Mouse (Mus musculus): ENCODE data around the gene Mgat5.
A peak's percentile ranks its signal among the peaks of the same experiment; 100 is the strongest.

The Mgat5 gene

DNA sequence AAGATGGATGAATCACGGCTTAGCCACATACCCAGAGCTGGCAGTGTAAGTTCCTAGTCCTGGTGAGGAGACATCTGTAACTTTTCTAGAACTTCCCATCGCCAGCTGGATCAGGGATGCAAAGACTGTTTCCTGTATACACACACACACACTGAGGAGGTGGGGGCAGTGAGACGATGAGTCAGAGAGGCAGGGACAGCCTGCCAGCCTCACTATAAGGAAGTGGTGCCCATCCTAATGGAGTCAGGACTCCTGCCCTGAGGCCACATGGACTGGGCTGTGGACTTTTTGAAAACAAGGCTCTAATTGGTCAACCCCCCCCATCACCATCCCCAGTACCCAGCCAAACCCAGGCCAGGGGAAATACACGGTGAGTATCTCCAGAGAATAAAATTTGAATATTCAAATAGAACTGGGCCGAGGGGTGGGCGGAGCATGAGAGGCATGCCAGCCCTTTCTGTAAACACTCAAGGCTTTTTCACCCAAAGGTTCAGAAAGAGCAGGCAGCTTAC lies 220.3 kb downstream of the Mgat5 start:
- no peak for DNase-seq (ENCODE audit: extremely low read depth, low read depth)

DNA sequence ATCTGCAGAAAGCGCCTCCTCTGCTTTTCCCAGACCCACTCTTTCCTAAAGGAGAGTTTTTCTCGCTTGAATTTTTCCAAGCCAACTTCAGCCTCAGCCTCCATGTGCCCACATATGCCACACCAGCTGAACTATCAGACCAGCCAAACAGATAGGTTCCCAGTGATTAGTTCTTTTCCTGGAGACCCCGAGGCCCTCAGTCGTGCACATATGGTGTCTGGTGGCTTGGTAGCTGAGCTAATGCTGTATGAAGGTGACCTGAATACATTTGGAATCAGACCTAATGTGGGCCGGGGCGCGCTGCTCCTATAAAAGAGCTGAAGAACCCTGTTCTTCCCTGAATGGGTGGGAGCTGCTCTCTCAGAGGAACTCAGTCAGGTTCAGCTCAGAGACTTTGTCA lies 225.5 kb downstream of the Mgat5 start:
- DNase-seq (ENCODE audit: extremely low read depth, low read depth): no peak

DNA sequence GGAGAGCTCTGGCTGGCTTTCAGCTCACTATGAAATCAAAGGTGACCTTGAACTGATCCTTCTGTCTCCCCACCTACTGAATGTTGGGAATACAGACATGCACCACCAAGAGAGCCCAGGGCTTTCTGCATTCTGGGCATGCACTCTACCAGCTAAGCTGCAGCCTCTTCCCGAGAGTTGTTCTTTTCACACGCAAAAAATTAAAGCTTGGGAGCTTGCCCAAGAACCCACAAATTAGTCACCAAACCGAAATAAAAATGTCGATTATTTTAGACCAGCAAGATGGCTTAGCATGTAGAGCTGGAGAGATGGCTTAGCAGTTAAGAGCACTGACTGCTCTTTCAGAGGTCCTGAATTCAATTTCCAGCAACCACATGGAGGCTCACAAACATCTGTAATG lies 230.0 kb downstream of the Mgat5 start:
- no peak for DNase-seq (ENCODE audit: extremely low read depth, low read depth)

DNA sequence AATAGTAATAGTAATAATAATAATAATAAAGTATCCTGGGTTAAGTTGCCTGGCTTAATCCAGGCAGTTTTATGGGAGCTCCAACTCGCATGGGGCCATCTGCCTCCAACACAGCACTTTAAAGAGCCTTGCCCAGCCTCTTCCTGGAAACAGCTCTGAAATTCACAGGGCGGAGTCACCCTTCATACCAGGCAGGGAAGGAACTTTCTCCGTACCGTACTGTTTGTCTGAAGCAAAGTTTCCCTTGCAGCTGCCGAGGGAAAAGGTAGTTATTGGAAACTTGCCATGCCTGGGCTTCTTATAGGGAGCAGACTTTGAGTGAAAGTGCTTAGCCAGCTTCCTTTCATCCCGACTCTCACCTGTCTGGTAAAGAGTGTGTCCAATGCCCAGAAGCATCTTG lies 232.3 kb downstream of the Mgat5 start:
- DNase-seq (ENCODE audit: extremely low read depth, low read depth): no peak

DNA sequence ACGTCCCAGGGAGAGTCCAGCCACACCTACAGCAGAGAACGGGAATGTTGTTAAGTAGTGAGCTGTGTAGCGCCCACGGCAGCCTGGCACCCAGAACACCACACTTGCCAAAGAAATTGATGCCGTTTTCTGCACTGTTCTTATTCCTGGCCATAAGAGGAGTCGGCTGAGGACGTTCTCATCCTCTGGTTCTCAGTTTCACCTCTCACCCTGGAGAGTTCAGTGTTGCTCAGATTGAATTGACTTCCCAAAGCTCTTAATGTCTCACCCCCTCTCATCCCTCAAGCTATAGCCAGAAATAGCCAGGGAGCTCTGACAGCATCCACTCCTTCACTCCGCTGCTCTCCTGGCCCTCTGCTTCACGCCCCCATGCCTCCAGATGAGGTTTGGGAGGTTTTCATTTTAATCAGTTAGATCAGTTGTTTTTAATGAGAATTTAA lies 234.7 kb downstream of the Mgat5 start:
- DNase-seq (ENCODE audit: extremely low read depth, low read depth): no peak

DNA sequence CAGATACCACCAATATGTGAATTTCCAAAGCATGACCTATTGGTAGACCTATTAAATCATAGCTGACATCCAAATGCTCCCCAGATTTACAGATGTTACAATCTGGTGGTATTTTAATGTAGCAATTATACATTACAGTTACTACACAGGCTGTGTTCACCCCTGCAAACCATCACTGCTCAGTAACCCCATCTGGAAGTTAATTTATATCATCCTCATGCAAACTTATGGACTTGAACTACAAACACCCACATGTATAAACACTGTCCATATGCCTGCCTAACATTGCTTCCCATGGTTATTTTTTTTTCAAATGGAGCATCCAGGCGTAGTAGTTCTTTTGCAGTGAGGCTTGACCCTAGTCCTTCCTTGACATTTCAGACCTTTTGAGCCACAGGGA lies 236.2 kb downstream of the Mgat5 start:
- DNase-seq (ENCODE audit: extremely low read depth, low read depth): no peak

DNA sequence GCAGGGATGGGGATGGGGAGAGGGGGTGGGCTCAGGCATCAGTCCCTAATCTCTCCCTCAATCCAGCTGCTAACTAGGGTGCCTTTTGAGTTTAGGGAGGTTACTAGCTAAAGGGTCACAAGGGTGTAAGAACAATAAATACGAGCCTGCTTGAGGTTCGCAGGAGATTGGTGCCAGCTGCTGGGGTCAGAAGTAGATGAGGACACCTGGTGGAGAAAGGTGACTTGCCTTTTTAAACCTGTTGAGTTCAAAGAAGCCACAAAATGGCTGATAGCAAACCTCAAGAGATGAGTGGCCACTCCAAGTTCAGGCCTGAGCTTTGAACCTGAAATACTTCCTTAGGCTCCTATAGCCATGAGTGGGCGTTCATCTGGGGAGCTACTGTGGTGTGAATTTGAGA lies 236.9 kb downstream of the Mgat5 start:
- DNase-seq (ENCODE audit: extremely low read depth, low read depth): no peak

DNA sequence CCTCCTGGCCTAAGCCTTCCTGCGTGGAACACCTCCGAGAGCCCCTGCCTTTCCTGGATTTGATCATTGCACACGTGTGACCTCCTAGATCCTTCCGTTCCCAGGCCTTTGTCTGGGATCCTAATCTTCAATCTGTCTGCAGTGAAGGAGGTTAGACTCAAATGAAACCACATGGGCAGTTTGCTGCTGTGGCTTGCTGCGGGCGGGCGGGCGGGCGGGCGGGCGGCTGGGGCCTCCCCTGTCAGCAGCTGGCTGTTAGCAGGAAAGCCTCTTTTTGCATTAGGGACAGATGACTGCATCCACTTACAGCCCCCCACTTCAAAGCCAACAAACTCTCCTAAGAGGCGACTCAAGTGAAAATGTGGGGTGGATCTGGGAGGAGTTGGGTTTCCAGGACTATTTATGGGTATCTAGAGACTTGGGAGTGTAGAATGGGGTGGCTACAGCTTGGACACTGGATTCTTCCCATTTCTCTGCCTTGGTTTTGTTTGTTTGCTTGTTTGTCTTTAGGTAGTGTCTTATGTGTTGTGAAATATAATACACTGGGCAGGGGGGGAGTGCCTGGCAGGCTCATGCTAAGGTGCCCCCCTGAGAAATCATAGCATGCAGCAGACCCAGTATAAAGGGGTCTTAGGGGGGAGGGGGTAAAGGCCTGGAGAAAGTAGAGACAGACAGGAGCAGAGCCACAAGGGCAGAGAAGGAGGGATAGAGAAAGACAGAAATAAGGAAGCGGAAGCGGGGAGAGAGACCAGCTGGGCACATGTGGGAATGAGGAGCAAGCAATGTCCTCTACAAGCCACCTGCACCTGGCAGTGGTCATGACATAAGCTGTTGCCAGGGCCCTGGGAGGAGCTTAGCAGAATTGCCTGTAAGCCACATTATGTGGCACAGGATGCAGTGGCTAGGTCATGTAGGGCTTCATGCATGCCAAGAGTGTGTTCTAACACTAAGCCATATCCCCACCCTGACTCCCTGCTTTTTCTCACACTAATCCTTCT lies 238.4 kb downstream of the Mgat5 start:
- no peak for DNase-seq (ENCODE audit: extremely low read depth, low read depth)

DNA sequence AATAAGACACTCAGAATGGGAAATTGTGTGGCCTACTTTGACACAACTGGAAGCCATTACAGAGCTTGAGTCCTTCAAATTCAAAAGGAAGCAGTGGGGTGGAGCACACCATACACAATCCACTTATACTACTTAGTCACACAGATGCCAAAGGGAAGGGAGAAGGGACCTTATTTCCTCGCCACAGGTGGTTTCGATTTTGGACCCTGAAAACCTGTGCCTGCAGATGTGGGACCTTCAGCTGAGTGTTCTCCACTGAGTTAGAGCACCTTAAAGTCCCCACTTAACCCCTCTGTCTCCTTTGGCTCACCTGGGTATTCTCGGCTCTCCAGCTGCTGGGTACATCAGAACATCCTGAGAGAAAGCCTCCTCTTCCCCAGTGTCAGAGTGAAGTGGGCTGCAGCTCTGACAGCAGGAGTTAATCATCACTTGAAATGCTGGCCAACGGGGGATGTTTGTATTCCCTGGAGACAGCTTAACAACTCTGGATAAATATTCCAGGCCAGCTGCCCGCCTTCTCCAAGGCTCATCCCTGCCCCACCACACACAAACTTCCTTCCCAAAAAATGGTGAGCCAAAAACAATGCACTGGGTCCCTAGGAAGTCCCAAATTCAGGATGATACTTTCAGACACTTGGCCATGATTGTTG lies 240.1 kb downstream of the Mgat5 start:
- DNase-seq (ENCODE audit: extremely low read depth, low read depth): no peak

DNA sequence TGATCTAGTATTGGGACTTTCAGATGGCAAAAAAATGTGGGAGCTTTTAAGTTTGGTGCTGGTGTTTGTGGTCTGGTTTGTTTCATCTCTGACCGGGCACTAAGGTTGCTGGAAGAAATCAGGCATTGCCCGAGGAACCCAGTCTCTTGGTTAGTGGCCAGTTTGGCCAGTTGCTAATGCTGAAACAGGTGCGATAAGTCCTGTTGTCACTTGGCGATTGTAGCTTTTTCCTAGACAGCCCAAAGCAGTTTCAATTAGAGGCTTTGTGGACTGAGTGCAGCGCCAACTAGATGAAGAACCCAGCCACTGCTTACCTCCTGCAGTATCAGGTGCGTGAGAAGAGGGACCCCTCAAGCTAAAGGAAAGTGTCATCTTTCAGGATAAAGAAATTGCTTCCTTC lies 248.6 kb downstream of the Mgat5 start:
- no peak for DNase-seq (ENCODE audit: extremely low read depth, low read depth)

DNA sequence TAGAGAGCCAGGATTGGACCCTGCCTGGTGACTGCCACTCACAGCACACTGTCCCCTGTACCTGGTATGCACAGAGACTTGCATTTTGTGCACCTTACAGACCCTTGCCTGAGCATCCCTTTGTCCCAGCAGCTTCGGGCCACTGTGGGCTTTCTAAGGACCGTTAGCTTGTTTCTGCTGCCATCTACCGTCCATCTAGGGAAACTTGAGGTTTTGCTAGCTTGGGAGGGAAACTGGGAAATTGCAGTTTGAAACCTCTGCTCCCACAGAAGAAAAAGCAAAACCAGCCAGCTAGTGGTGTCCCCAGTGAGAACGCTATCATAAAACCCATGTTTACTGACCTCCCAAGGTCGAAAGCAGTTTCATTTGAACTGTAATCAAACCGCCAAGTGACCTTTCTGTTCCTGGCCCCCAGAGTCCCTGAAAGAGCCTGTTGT lies 254.2 kb downstream of the Mgat5 start:
- no peak for DNase-seq (ENCODE audit: extremely low read depth, low read depth)

DNA sequence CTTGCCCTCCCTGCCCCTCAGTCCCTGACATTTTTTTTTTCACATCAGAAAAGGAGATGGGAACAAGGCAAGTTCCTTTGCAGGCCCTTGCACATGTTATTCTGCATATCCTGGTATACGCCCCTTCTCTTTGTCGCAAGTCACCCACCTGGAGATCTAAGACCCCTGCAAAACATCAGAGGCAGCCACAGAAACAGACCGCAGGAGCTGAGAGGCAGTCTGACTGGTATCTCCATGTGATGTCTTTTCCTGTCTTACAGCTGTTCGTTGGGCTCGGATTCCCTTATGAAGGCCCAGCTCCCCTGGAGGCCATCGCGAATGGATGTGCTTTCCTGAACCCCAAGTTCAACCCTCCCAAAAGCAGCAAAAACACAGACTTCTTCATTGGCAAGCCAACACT lies 254.8 kb downstream of the Mgat5 start:
- no peak for DNase-seq (ENCODE audit: extremely low read depth, low read depth)

DNA sequence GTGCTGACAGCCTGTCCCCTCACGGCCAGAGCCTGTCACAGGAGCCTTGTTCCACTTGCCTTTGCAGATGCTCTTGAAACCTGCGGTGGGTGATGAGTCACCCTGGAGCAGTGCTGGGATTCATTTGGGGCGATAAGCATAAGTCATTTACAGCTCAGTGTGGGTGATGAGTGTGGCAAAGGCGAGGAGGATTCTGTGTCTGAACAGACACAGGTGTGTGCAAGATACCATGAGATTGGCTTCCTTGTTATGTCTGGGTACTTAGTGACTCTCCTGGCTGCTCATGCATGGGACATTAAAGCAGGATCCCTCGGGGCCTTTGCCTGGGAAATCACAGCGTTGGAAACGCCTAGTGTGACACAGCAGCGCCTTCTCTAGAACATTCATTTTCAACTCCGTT lies 256.2 kb downstream of the Mgat5 start:
- no peak for DNase-seq (ENCODE audit: extremely low read depth, low read depth)

DNA sequence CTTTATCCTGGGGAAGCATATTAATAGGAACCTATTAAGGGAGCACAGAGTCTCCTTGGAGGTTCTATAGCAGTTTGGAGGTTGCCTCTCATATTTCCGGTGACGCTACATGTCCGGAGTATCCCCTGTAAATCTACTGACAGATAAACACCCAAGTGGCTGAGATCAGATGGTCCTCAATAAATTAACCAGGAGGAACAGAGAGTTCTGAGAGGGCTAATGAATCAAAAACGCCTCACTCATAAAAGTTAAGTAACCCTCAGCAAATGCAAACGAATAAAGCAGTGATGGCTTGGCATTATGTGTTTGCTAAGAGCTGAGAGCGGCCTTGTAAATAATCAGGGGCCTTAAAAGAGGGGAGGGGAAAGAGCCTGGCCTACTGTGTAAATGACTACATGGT lies 259.2 kb downstream of the Mgat5 start:
- no peak for DNase-seq (ENCODE audit: extremely low read depth, low read depth)

DNA sequence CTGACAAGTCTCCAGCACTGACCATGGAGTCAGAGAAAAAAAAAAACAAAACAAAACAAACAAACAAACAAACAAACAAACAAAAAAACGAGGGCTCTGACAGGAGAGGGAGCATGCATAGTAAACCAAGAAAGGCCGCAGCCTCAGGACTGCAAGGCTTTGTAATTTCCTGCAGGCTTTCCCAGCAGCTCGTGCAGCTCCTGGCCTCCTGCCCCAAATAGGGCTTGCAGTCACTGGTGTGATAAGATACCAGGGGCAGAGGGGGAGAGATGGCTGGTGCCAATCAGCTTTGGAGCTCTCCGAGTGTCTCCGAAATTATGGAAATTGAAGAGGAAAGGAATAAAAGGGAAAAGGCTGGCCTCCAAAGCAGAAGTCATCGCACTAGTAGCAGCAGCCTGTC lies 260.5 kb downstream of the Mgat5 start:
- DNase-seq (ENCODE audit: extremely low read depth, low read depth): no peak

DNA sequence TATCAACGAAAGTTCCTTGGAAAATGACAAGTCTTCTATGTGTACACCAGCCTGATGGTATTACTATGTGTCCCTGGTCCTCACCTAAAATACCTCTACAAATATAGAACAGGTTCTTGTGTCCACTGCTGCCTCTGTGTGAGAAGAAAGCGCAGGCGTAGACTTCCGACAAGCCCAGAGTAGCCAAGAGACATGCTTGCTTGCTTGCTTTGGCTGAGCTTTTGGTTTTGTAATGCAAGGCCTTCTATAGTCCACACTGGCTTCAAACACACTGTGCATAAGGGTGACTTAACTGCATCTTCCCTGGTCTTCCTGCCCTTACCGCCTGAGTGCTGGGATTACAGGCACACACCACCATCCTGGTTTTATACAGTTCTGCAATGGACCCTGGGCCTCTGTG lies 262.4 kb downstream of the Mgat5 start:
- DNase-seq (ENCODE audit: extremely low read depth, low read depth): no peak

DNA sequence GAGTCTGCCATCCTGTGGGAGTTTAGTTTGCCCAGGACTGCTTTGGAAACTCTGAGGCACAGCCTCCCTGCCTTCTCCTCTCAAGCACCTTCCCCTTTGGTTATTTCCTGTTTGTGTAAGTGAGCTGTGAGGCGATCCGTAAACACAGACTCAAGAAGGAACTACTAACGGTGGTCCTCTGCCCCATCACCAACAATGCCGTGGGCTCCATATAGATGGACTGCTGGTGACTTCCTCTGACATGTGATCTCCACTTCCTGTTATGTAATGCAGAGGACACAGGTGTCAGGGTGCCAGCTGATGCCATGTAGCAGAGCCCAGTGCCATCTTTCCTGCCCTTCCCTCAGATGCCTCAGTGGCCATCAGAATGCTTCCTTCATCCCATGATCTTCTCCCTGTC lies 265.4 kb downstream of the Mgat5 start:
- DNase-seq (ENCODE audit: extremely low read depth, low read depth): no peak

DNA sequence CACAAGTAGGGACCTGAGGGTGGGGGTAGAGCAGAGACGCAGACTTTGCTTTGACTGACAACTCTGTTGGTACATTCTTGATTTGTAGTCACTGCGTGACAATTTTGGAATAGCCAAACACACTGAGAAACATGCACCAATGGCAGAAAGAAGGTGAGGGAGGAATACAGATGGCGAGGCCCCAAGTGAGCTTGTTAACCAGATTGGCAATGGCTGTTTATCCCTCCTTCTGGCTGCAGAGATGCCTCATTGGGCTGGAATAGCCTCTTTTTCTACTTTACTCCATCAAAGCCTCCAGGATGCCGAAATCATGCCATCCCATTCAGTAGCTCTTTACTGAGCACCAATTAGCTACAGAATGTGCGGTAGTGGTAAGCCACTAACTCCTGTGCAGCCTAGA lies 270.9 kb downstream of the Mgat5 start:
- DNase-seq (ENCODE audit: extremely low read depth, low read depth): no peak

DNA sequence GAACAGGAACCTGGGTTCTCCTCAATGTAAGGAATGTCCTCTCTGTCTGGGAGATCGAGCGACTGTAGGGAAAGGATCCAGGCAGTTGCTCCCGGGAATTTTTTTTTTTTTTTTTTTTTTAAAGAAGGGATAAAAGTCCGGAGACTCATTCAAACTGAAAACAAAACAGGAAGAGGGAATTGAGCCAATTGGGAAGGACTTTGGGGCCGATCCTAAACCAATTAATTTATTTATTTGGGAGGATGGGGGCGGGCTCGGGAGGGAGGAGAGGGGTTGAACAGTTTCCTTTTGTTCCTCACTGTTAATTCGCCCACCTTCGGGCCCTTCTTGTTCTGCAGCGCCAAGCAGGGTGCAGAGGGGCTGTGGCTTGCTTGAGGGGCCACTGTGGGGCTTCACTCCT lies 278.1 kb downstream of the Mgat5 start:
- DNase-seq (ENCODE audit: extremely low read depth, low read depth): no peak

DNA sequence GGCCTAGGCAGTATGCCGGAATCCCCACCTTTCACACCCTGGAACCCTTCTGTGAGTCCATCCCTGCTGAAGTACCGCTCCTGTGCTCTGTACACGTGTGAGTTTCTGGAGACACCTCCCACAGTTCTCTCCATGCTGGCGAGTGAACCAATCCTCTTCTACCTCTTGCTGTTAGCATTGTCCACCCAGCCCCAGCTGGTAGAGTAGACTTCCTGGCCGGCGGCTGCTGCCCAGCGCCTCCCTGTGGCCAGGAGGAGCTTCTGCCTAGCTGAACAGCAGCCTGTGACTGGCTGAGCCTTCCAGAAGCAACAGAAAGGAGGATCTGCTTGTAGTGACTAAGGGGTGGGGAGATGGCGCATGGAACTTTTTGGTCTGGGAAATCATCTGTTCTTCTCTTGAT lies 279.4 kb downstream of the Mgat5 start:
- DNase-seq (ENCODE audit: extremely low read depth, low read depth): no peak

DNA sequence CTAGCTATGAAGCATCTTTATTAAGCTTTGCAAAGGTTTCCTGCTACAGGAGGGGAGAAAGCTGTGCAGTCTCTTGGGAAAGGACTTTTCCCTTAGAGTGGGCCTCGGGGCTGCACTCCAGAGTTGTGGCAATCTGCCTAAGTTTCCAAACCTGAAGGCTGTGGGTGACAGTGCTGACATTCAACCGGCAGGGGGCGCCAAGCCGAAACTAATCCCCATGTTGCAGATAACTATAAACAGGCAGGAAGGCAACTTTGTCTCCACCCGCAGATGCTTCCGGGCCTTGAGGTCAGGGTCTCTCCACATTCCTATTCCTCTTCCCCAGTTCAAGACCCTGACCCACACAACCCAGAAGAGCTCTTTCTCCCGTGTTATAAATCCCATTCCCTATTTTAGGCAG lies 280.0 kb downstream of the Mgat5 start:
- DNase-seq (ENCODE audit: extremely low read depth, low read depth): peak; percentile 7

DNA sequence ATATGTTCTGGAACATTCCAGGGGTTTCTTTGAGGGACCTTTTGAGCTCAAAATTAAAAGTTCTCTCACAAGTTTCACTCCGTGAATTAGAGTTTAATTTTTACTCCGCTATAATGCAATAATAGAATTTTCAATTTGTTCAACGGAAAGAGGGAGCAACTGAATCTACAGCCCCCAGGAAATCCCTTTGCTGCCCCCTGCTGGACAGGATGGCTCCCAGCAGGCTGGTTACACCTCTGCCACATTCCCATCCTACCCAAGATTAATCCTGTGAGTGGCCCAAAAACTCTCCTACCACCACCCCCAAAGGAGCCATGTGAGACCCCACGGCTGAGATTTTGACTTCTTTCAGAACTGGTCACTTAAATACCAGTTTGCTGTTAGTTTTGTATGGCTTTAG lies 282.3 kb downstream of the Mgat5 start:
- DNase-seq (ENCODE audit: extremely low read depth, low read depth): peak; percentile 8
